Mouse (Mus musculus): ENCODE results near the gene Fez1. TPM values are rescaled to one million over a fixed set of nuclear protein-coding genes. Genes with fewer than 3 reads are reported as not detected.
A peak's percentile ranks its signal among the peaks of the same experiment; 100 is the strongest.

Gene Fez1
- 5.1 and 7.2 TPM in 2 replicates for polyA plus RNA-seq (2015; fragmentation: Nextera tagmentation; extraction: Ambion mirVana)

GRCm38 (mm10) chr9:36821644-36822000 lies at the start of gene Fez1:
TSS of gene Fez1 (plus strand) at chr9:36821864.
- ATAC-seq (replicated peaks; ENCODE audit: low FRiP score): no peak; the same call in 1 of the 2 replicates
- no peaks in the 10 kb centered on the region for H3K27me3 ChIP-seq
- peak within 1 kb of the TSS; percentile 8 for H3K4me2 ChIP-seq
- no peaks in the 10 kb centered on the region for H3K36me3 ChIP-seq
- H3K27ac ChIP-seq: no peak within 1 kb of the TSS
- H3K4me3 ChIP-seq (replicated peaks): no peak within 1 kb of the TSS
- H3K4me1 ChIP-seq: peaks cover 7% of the 10 kb centered on the region; the same call in 1 of the 2 replicates
- no peak within 1 kb of the TSS for H3K9ac ChIP-seq
- WGBS: 3% methylated on average over 8 of the region's 8 CpGs
- H3K9me3 ChIP-seq (replicated peaks): no peaks in the 10 kb centered on the region

- Histone ChIP-seq H3K9me3 (replicated peaks) (no peaks in the 10 kb centered on the region), H3K4me3 (replicated peaks) (no peak overlapping the region), H3K4me1 (no peaks in the 10 kb centered on the region), H3K9ac (no peak overlapping the region), H3K4me2 (no peak overlapping the region), H3K36me3 (peaks cover 94% of the 10 kb centered on the region), H3K27me3 (no peaks in the 10 kb centered on the region), H3K27ac (no peak overlapping the region)
- 75% methylated on average over 2 of the region's 2 CpGs for WGBS
- ATAC-seq (replicated peaks; ENCODE audit: low FRiP score): no peak
Measured at GRCm38 (mm10) chr9:36783921-36784320, 37.7 kb upstream of the Fez1 start.

- Histone ChIP-seq H3K4me3 (replicated peaks) (no peak overlapping the region), H3K4me1 (peaks cover 8% of the 10 kb centered on the region), H3K27ac (no peak overlapping the region), H3K4me2 (no peak overlapping the region), H3K36me3 (peaks cover 56% of the 10 kb centered on the region), H3K9me3 (replicated peaks) (no peaks in the 10 kb centered on the region), H3K9ac (no peak overlapping the region), H3K27me3 (no peaks in the 10 kb centered on the region)
- 82% methylated on average over 3 of the region's 3 CpGs for WGBS
- ATAC-seq (replicated peaks; ENCODE audit: low FRiP score): no peak
Measured at GRCm38 (mm10) chr9:36792191-36792590, 29.5 kb upstream of the Fez1 start.

- Histone ChIP-seq H3K4me2 (no peak overlapping the region), H3K9ac (no peak overlapping the region), H3K4me1 (peaks cover 8% of the 10 kb centered on the region), H3K36me3 (peaks cover 33% of the 10 kb centered on the region), H3K4me3 (replicated peaks) (no peak overlapping the region), H3K27me3 (no peaks in the 10 kb centered on the region), H3K9me3 (replicated peaks) (no peaks in the 10 kb centered on the region), H3K27ac (no peak overlapping the region)
- no peak for ATAC-seq (replicated peaks; ENCODE audit: low FRiP score)
- WGBS: 89% methylated on average over 2 of the region's 2 CpGs
Measured at GRCm38 (mm10) chr9:36794487-36794886, 27.2 kb upstream of the Fez1 start.

- H3K4me1 ChIP-seq: peaks cover 8% of the 10 kb centered on the region
- H3K27ac ChIP-seq: no peak overlapping the region
- 81% methylated on average over 1 of the region's 1 CpGs for WGBS
- H3K9ac ChIP-seq: no peak overlapping the region
- H3K4me3 ChIP-seq (replicated peaks): peak overlapping the region; percentile 99; the same call in 1 of the 2 replicates
- peak overlapping the region; percentile 78 for H3K4me2 ChIP-seq
- H3K9me3 ChIP-seq (replicated peaks): no peaks in the 10 kb centered on the region
- H3K27me3 ChIP-seq: no peaks in the 10 kb centered on the region
- ATAC-seq (replicated peaks; ENCODE audit: low FRiP score): no peak
- H3K36me3 ChIP-seq: peaks cover 23% of the 10 kb centered on the region
Measured at GRCm38 (mm10) chr9:36795556-36795955, 26.1 kb upstream of the Fez1 start.

- ATAC-seq (replicated peaks; ENCODE audit: low FRiP score): no peak
- Histone ChIP-seq H3K27me3 (no peaks in the 10 kb centered on the region), H3K4me1 (peaks cover 8% of the 10 kb centered on the region), H3K4me3 (replicated peaks) (peak overlapping the region; percentile 99), H3K27ac (no peak overlapping the region), H3K9ac (peak overlapping the region; percentile 100), H3K36me3 (peaks cover 16% of the 10 kb centered on the region), H3K4me2 (peak overlapping the region; percentile 78), H3K9me3 (replicated peaks) (no peaks in the 10 kb centered on the region)
- 19% methylated on average over 5 of the region's 5 CpGs for WGBS
Measured at GRCm38 (mm10) chr9:36796224-36796623, 25.4 kb upstream of the Fez1 start.

- WGBS: under 1% methylated on average over 66 of the region's 66 CpGs
Measured at GRCm38 (mm10) chr9:36796781-36797555, 24.7 kb upstream of the Fez1 start, which contains the start of gene Ei24. TSS of gene Ei24 (minus strand) at chr9:36797393.

GRCm38 (mm10) chr9:36801961-36802360 lies 19.7 kb upstream of the Fez1 start:
- no peaks in the 10 kb centered on the region for H3K36me3 ChIP-seq
- no peak overlapping the region for H3K4me3 ChIP-seq (replicated peaks)
- H3K9ac ChIP-seq: no peak overlapping the region
- H3K27me3 ChIP-seq: no peaks in the 10 kb centered on the region
- no peak for ATAC-seq (replicated peaks; ENCODE audit: low FRiP score)
- H3K4me2 ChIP-seq: no peak overlapping the region
- peaks cover 8% of the 10 kb centered on the region; the same call in 1 of the 2 replicates for H3K4me1 ChIP-seq
- H3K9me3 ChIP-seq (replicated peaks): no peaks in the 10 kb centered on the region
- H3K27ac ChIP-seq: no peak overlapping the region
- 90% methylated on average over 2 of the region's 2 CpGs for WGBS

More at GRCm38 (mm10) chr9:36796781-36797555, 24.7 kb upstream of the Fez1 start, which contains the start of gene Ei24:
- H3K36me3 ChIP-seq: peaks cover 9% of the 10 kb centered on the region
- peak within 1 kb of the TSS; percentile 99 for H3K4me3 ChIP-seq (replicated peaks)
- peaks cover 8% of the 10 kb centered on the region for H3K4me1 ChIP-seq
- peak within 1 kb of the TSS; percentile 83 for H3K27ac ChIP-seq
- H3K27me3 ChIP-seq: no peaks in the 10 kb centered on the region
- H3K9ac ChIP-seq: peak within 1 kb of the TSS; percentile 100
- H3K4me2 ChIP-seq: peak within 1 kb of the TSS; percentile 78
- H3K9me3 ChIP-seq (replicated peaks): no peaks in the 10 kb centered on the region
- ATAC-seq (replicated peaks; ENCODE audit: low FRiP score): peak; percentile 100

GRCm38 (mm10) chr9:36802951-36803350 lies 18.7 kb upstream of the Fez1 start:
- Histone ChIP-seq H3K9me3 (replicated peaks) (no peaks in the 10 kb centered on the region), H3K4me2 (no peak overlapping the region), H3K4me3 (replicated peaks) (no peak overlapping the region), H3K9ac (no peak overlapping the region), H3K4me1 (peaks cover 8% of the 10 kb centered on the region; the same call in 1 of the 2 replicates), H3K27ac (no peak overlapping the region), H3K36me3 (no peaks in the 10 kb centered on the region), H3K27me3 (no peaks in the 10 kb centered on the region)
- 91% methylated on average over 3 of the region's 3 CpGs for WGBS
- ATAC-seq (replicated peaks; ENCODE audit: low FRiP score): no peak

- Histone ChIP-seq H3K4me1 (peaks cover 8% of the 10 kb centered on the region; the same call in 1 of the 2 replicates), H3K9me3 (replicated peaks) (no peaks in the 10 kb centered on the region), H3K36me3 (no peaks in the 10 kb centered on the region), H3K9ac (no peak overlapping the region), H3K4me2 (no peak overlapping the region), H3K4me3 (replicated peaks) (no peak overlapping the region), H3K27me3 (no peaks in the 10 kb centered on the region), H3K27ac (no peak overlapping the region)
- no peak for ATAC-seq (replicated peaks; ENCODE audit: low FRiP score)
- 75% methylated on average over 6 of the region's 6 CpGs for WGBS
Measured at GRCm38 (mm10) chr9:36803386-36803785, 18.3 kb upstream of the Fez1 start.

GRCm38 (mm10) chr9:36803926-36804325 lies 17.7 kb upstream of the Fez1 start:
- no peak for ATAC-seq (replicated peaks; ENCODE audit: low FRiP score)
- Histone ChIP-seq H3K4me2 (no peak overlapping the region), H3K9ac (no peak overlapping the region), H3K36me3 (no peaks in the 10 kb centered on the region), H3K27ac (no peak overlapping the region), H3K4me3 (replicated peaks) (no peak overlapping the region), H3K27me3 (no peaks in the 10 kb centered on the region), H3K9me3 (replicated peaks) (no peaks in the 10 kb centered on the region), H3K4me1 (peaks cover 8% of the 10 kb centered on the region; the same call in 1 of the 2 replicates)
- 80% methylated on average over 3 of the region's 3 CpGs for WGBS

GRCm38 (mm10) chr9:36805256-36805975 lies 16.2 kb upstream of the Fez1 start:
- peak; percentile 58 for ATAC-seq (replicated peaks; ENCODE audit: low FRiP score)
- H3K9ac ChIP-seq: no peak overlapping the region
- H3K4me1 ChIP-seq: peaks cover 8% of the 10 kb centered on the region; the same call in 1 of the 2 replicates
- WGBS: 59% methylated on average over 3 of the region's 3 CpGs
- no peaks in the 10 kb centered on the region for H3K9me3 ChIP-seq (replicated peaks)
- H3K4me3 ChIP-seq (replicated peaks): no peak overlapping the region
- no peak overlapping the region for H3K4me2 ChIP-seq
- no peaks in the 10 kb centered on the region for H3K27me3 ChIP-seq
- no peaks in the 10 kb centered on the region for H3K36me3 ChIP-seq
- no peak overlapping the region for H3K27ac ChIP-seq
